ENCODE assay signal across 2 mouse cellular contexts in the genomic region with DNA sequence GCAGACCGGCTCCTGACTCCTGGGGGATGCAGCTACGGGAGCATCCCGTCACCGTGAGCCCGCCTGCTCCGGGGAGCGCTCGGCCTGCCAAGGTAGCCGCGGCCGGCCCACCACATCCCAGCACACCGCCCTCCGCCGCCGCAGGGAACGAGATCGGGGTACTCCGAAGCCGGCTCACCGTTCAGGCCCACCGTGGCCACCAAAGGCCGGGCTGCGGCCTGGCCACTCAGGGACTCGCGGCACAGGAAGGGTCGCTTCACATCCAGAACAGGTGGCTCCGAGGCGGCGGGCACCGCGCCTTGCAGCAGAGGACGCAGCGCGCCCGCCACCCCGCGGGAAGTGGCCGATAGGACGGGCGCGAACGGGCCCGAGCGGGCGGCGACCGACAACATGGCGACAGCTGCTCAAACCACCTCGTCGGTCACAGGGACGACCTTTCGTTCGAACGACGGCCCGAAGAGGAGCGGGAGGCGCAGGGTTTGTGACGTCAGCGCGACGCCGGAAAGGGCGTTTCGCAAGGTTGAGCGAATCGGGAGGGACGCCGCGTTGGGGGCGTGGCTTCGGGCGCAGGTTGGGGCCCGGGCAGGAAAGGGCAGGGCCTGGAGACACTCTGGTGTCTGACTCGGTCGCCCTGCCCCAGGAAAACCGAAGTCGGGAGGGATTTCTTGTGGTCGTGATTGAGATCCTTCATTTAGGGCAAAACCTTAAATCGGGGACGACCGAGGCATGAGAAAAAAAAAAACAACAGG.
TF ChIP-seq lines count a peak whose summit lies in the region.

A gene (minus strand): TSS at position 507 of the 749 bp plus-strand sequence.

TF ChIP-seq in C2C12, 6 proteins besides CTCF, POLR2A, EP300 and RAD21 (continued from another document):
- peak; percentile 46 for TF ChIP-seq CEBPB (IDR thresholded peaks at IDR 0.05; ENCODE audit: low read depth)

TF ChIP-seq in myocyte, 11 proteins besides CTCF, POLR2A, EP300 and RAD21 (continued from another document):
- TF ChIP-seq TCF12 (IDR thresholded peaks at IDR 0.05; ENCODE audit: insufficient read depth, poor library complexity, severe bottlenecking) (no peak), E2F4 (IDR thresholded peaks at IDR 0.05; ENCODE audit: insufficient read depth) (no peak), MAX (IDR thresholded peaks at IDR 0.05; ENCODE audit: low read depth) (no peak), POLR2AphosphoS2 (IDR thresholded peaks at IDR 0.05; ENCODE audit: insufficient read length, low read depth) (peak; percentile 90), USF1 (IDR thresholded peaks at IDR 0.05; ENCODE audit: low read depth) (no peak), TCF3 (IDR thresholded peaks at IDR 0.05; ENCODE audit: insufficient read length, low read depth) (no peak), REST (IDR thresholded peaks at IDR 0.05; ENCODE audit: insufficient read depth, insufficient read length) (no peak)
